Mouse (Mus musculus) kidney, postnatal 4 days (tissue): ENCODE data around the gene Ap3m1.
A peak's percentile ranks its signal among the peaks of the same experiment; 100 is the strongest.

Experiments
- DNase-seq, 2 experiments: peaks; one replicate each; pipeline ENCODE4 v3.0.0; 2021; ENCODE audit warnings: mixed read lengths in 2 of 2

Ap3m1 gene

DNA sequence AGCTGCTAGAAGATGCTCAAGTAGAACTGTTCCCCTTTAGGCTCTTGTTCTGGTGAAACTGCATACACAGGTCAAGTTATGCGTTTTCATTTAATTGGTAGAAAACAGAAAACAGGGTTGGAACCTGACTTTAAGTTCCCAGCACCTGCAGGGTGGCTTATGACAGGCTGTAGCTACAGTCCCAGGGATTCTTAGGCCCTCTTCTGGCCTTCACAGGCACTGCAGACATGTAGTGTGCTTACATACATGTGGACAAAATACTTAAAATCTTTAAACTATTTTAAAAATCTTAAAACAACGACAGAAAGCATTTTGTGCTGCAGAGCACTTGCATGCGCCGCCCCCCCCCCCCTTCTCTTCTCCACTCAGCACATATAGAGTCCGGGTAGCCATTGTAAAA is 17.3 kb upstream of the Ap3m1 start:
- peak; percentile 27 to 40 for DNase-seq

- DNase-seq: no peak
Measured at GRCm38 (mm10) chr14:21065490-21066162, 13.3 kb upstream of the Ap3m1 start.

- DNase-seq: no peak
Measured at GRCm38 (mm10) chr14:21064321-21064720, 12.0 kb upstream of the Ap3m1 start.

- no peak for DNase-seq
Measured at GRCm38 (mm10) chr14:21062766-21063513, 10.6 kb upstream of the Ap3m1 start.

DNA sequence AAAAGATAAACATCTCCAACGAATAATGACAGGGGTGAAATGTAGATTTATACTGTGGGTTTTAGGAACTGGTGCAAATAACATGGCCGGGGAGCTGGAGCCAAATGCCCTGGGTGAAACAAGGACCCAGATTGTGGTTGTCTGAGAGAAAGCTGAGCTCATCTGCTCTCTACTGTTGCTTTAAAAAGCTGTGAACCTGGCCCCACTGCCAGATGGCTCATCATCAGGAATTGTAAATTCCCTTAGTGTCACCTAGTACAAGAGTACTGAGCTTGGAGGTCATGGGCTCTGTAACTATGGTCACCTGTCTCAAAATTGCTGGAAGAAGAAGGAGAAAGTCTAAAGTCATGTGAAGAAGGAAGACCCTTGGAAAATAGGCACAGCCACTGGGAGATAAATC is 6.7 kb upstream of the Ap3m1 start:
- DNase-seq: no peak

DNA sequence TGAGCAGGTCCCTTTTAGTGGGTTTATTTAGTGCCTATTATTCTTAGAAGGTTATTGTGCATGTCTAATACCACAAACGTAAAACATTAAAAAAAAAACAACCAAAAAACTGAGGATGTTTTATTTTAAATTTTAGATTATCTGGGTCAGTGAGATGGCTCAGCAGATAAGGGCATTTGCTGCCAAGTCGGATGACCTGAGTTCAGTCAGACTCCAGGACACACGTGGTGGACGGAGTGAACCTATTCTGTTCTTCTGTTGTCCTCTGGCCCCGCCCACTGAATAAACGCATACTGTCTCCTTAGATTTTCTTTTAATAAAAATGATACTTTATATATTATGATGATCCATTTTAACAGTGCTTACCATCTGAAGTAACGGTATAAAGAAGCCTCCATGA is 1.3 kb upstream of the Ap3m1 start:
- no peak for DNase-seq

DNA sequence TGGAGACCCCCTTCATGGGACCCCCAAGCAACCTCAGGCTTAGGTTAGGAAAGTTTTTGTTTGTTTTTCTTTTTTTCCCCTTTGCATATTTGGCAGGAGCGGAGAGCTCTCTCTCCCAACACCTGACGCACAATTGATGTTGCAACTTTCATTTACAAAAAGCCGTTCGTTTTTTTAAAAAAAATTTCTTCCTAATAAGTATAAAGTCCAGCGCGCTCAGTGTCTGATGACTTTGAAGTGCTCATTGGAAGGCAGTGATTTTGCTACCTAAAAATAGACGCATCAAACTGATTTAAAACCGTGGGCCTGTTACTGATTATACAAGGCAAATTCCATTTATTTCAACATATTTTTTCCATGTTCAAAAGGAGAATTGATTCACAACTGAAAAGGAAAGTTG is 843 bp upstream of the Ap3m1 start:
- DNase-seq: no peak

DNA sequence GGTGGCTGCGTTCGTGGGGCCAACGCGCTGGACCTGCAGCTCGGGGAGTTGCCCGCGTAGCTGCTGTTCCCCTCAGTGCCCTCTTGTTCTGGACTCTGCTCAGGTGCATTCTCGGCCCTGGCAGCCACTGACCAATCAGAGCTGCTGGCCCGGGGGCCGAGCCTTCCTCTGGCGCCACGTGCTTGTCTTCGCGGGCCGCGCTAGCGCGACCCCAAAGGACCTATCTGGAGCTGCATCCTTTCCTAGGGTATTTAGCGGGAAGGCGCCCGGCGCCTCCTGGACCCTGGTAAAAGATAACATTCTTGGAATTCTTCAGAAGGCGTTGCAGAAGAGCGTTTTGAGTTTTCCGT is 448 bp upstream of the Ap3m1 start:
- DNase-seq: peak; percentile 82 to 92

- no peak for DNase-seq
Measured at GRCm38 (mm10) chr14:21051380-21052111, 762 bp downstream of the Ap3m1 start.

DNA sequence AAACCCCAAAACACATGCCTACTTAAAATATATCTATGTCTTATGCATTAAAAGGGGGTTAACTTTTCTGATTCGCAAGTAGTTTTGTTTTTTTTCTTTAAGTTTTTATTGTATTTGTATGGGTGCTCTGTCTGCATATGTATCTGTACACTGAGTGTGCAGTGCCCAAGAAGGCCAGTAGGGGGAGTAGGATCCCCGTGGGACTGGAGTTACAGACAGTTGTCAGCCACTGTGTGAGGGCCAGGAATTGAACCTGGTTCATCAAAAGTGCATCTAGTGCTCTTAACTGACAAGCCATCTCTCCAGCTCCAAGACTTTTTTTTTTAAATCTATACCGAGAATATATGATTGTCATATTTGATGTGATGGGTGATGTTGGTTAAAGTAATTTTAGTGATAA is 1.6 kb downstream of the Ap3m1 start:
- DNase-seq: peak; percentile 56

- peak; percentile 66 to 70 for DNase-seq
Measured at GRCm38 (mm10) chr14:21048879-21049278, 3.4 kb downstream of the Ap3m1 start.

DNA sequence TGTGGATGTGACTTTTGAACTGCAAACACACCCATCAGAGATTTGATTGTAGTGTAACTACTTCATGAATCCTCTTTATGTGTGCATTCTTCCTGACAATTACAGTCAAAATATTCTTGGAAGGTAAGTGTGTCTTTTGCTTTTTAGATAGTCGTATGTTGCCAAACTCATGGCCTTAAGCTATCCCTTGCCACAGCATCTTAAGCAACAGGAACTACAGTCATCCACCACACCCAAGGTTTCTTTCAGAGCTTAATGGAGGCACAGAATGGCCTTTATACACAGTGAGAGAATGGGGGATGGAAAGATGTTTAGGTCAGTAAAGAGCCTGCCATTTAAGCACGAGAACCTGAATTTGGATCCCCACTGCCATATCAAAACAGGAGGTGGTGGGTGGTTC is 4.5 kb downstream of the Ap3m1 start:
- DNase-seq: no peak

DNA sequence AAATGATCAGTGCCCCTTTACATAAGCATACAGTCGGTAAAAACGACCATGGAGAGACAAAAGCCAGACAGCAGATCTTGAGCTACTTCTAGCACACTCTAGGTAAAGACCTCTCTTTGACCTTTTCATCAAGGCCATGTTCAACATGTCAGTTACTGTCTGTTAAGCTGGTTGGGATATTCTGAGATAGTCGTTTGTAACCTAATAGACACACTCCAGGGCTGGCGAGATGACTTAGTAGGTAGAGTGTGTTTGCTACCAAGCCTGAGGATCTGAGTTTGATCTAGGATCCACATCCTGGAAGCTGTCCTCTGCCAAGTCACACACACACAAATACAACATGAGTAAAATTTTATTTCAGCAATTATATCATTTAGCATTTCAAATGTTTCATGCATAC is 12.7 kb downstream of the Ap3m1 start:
- no peak for DNase-seq

GRCm38 (mm10) chr14:21039077-21039476 is 13.2 kb downstream of the Ap3m1 start:
- no peak for DNase-seq

DNA sequence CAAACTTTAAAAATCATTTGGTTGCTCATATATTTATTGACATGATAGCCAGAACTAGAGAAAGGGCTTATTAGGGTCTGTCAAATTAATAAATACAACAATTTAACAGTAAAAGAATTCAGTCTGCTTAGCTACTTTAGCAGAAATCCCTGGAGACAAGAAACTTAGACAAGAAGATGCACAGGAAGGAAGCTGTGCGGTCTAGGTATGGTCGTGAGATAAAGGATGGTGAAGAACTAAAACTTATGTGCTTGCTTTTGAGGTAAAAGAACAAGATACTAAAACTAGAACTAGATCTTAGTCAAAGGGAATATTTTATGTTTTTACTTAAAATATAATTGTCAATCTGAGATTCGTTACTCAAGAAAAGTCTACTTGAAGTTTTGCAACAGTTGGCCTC is 17.5 kb downstream of the Ap3m1 start:
- DNase-seq: no peak

DNA sequence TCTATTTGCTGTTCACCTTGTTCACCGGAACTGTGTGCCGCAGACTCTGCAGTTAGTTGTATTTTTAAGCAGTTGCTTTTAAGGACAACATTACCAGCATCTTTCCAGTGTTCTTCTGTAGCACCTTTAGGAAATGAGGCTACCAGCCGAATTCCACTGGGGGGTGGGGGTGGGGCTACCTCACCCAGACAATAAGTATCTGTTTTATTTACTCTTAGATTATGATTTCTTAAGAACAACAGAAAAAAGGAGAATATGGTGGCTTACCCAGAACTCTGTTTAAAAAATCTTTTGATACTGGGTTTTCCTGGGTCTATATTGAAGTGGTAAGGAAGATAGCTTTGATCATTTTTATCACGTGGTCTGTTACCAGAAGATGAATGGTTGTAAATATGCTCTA is 18.0 kb downstream of the Ap3m1 start:
- DNase-seq: no peak

DNA sequence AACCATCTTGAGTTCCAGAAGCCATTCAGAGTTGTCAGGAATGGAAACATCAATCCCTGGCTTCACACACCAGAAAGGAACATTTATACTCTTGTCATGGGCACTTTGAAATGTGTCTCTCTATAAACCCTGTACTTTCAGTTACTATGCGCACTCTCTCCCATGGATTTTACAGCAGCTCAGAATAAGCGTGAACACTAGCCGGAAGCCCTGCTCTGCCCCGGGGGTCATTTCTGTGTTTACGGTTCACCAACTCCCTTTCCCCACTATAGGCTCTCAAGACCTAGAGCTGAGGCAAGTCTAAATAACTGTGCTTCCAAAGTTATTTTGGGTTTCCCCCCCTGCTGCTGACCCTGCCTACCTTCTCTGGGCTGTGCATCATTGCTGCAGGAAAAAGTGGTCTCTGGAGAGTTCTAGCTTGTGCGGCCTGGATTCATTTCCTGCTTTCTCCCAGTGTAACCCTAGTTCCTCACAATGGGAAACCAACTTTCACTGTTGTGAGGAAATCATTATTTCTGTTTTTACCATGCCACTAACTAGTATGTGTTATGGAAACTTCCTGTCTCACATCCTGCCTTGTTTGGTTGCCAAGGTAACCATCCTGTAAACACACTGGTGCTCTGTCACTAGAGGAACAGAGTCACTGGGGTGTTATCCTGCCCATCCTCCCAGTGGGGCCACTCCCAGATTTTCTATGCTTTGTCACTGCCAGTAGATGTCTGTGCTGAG is 20.4 kb downstream of the Ap3m1 start:
- peak; percentile 34 to 58 for DNase-seq

DNA sequence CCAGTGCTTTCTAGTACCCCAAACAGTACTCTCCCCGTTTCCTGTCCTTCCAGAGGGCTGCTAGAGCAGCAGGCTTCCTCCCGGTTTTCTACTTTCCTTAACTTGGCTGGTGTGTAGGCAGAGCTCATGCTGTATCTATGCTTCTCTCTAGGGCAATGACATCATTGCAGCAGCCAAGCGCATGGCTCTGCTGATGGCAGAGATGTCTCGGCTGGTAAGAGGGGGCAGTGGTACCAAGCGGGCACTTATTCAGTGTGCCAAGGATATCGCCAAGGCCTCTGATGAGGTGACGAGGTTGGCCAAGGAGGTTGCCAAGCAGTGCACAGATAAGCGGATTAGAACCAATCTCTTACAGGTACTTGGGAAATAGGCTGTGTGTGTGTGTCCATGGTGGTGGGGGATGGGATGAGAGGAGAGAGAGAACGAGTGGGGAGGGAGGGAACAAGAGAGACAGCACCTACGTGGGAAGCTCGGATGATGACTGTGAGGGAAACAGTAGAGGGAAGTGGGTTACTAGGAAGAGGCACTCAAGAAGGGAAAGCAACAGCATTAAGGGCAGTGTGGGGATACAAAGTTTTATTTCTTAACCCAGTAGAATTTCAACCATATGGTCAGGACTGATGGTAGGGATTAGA is 23.2 kb downstream of the Ap3m1 start:
- no peak for DNase-seq

DNA sequence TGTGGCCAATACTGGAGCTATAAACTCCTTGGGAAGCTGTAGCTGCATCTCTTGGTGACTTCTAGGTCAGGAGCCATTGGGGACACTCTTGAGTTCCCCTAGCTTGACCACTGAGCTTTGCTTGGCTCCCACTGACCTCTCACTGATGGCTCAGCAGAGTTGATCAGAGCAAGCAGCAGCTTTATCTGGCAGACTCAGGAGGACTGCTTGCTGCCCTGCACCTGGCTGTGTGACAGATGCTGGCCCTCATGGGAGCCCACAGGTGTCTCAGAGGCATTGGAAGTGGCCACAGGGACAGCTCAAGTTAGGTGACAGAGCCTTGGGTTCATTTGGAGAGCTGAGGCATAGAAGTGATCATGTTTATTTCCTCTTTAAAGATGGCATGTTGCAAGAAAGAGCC is 24.8 kb downstream of the Ap3m1 start:
- DNase-seq: no peak

DNA sequence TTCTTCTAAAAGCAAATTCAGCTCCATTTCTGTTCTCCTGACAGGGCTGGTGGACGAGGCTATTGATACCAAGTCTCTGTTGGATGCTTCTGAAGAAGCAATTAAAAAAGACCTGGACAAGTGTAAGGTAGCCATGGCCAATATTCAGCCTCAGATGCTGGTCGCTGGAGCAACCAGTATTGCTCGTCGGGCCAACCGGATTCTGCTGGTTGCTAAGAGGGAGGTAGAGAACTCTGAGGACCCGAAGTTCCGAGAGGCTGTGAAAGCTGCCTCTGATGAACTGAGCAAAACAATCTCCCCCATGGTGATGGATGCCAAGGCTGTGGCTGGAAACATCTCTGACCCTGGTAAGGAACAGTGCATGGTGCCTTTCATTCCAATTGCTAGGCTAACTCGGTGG is 31.9 kb downstream of the Ap3m1 start:
- no peak for DNase-seq

DNA sequence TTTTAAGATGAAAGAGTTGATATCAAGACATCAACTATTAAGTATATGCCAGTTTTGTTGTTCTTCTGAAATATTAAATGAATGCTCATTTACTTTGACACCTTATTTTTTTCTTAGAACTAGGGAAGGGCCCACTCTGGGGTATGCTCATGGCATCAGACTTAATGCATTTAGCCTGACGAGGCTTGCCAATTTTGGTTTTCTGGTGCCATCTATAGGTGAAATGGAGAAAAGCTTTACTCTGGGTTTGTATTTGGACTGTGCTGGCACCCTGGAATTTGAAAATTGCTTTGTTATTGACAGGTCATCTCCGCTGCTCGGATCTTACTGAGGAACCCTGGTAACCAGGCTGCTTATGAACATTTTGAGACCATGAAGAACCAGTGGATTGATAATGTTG is 33.3 kb downstream of the Ap3m1 start:
- DNase-seq: no peak

DNA sequence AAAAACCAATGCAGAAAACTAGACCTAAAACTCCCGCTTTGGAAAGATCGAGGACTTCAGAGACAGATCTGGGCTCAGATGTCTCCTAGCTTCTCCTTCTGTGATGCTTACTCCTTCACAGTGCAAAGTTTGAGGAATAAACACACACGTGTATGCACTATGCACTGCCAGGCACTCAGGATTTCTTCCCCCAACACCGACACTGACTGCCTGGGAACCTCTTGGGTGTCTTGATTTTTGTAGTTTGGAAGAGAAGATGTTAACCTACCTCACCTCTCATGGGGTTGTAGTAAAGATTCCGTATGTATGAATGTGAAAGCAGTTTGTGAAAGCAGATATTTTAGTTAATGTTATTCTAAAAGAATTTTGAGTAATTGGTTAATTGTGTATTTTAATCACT is 34.4 kb downstream of the Ap3m1 start:
- DNase-seq: no peak

- no peak for DNase-seq
Measured at GRCm38 (mm10) chr14:21013800-21014334, 38.4 kb downstream of the Ap3m1 start.
